Mouse (Mus musculus): ENCODE measurements around the gene Rpa1. TPM values are rescaled to one million over a fixed set of nuclear protein-coding genes. Genes with fewer than 3 reads are reported as not detected.
A peak's percentile ranks its signal among the peaks of the same experiment; 100 is the strongest.
"Not testable (repeated sequence)": the region's sequence is repeated elsewhere in the genome, so short reads cannot be mapped to it uniquely, and the experiment has no call there.

The Rpa1 gene
- polyA plus RNA-seq, 1 experiment from 2014 or later = 67.0 TPM

GRCm38 (mm10) chr11:75318351-75319221, 29.5 kb downstream of the Rpa1 start:
- 50% methylated on average over 14 of the region's 14 CpGs for WGBS
- H3K4me3 ChIP-seq = no peak overlapping the region
- H3K36me3 ChIP-seq = peaks cover 14% of the 10 kb centered on the region; the same call in 1 of the 2 replicates
- H3K4me1 ChIP-seq = peaks cover 24% of the 10 kb centered on the region
- H3K9ac ChIP-seq (replicated peaks) = no peak overlapping the region
- no peak for ATAC-seq (replicated peaks)
- peak overlapping the region; percentile 42 for H3K27ac ChIP-seq (replicated peaks)
- H3K27me3 ChIP-seq = no peaks in the 10 kb centered on the region
- no peak overlapping the region for H3K4me2 ChIP-seq (replicated peaks)
- no peaks in the 10 kb centered on the region for H3K9me3 ChIP-seq

- no peak for ATAC-seq (replicated peaks)
- Histone ChIP-seq H3K27me3 (no peaks in the 10 kb centered on the region), H3K4me3 (no peak overlapping the region), H3K4me2 (replicated peaks) (no peak overlapping the region), H3K9me3 (no peaks in the 10 kb centered on the region), H3K4me1 (peaks cover 5% of the 10 kb centered on the region; the same call in 1 of the 2 replicates), H3K27ac (replicated peaks) (no peak overlapping the region), H3K36me3 (peaks cover 33% of the 10 kb centered on the region), H3K9ac (replicated peaks) (no peak overlapping the region)
- WGBS = 81% methylated on average over 8 of the region's 8 CpGs
These were observed 34.3 kb downstream of the Rpa1 start for GRCm38 (mm10) chr11:75313834-75314233.

DNA sequence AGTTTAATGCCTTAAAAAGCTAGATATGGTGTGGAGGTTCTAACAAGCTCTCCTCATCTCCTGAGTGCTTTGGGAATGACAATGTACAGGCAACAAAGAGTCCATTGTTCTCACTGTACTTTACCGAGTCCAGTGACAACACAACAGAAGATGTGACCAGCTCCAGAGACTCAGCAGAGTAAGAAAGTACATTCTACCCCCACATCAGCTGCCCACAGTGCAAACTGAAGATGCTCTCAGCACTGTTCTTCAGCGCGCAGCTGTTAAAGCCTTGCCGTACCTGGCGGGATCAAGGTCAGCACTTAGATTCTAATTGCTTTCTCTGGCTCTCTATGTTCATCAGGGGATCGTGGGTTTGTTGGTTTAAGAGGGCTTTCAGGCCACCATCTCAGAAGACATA, 36.4 kb downstream of the Rpa1 start:
- WGBS = 79% methylated on average over 6 of the region's 6 CpGs
- Histone ChIP-seq H3K27ac (replicated peaks) (no peak overlapping the region), H3K27me3 (no peaks in the 10 kb centered on the region), H3K9ac (replicated peaks) (no peak overlapping the region), H3K4me1 (0 out of 2 replicates have a peak, but pooled peaks cover 2% of the 10 kb centered on the region), H3K4me2 (replicated peaks) (no peak overlapping the region), H3K4me3 (no peak overlapping the region), H3K36me3 (peaks cover 40% of the 10 kb centered on the region), H3K9me3 (no peaks in the 10 kb centered on the region)
- no peak for ATAC-seq (replicated peaks)

DNA sequence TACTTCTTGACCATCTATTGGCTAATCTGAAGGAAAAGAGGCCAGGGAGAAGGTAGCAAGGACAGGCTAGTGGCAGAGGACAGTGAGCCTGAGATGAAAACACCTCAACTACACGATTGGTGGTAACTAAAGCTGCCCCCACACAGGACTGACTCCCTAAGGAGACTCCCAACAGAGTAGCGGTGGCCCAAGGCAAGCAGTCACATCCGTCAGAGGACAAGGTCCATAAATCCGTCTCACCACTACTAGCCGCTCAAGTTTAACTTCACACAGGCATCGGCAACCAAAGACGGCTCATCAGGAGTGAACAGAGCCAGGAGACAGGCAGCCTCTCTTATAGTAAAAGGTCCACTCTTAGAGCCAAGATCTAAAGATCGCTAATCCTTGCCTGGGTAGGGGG, 37.3 kb downstream of the Rpa1 start:
- WGBS = 88% methylated on average over 8 of the region's 8 CpGs
- Histone ChIP-seq H3K4me3 (no peak overlapping the region), H3K36me3 (peaks cover 43% of the 10 kb centered on the region)

DNA sequence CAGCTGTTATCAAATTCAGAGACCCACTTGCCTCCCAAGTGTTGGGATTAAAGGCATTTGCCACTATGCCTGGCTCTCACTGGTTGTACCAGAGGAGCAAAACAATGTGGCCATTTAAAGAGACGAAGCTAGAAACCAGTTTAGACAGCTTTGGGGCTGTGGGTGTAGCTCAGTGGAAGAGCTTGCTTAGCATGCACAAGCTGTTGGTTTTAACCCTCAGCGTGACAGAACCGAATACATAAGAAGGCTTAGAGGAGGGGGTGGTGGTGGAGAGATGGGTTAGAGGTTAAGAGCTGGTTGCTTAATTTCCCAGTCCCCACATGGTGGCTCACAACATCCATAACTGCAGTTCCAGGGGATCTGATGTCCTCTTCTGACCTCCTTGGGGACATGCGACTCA, 39.5 kb downstream of the Rpa1 start:
- 87% methylated on average over 4 of the region's 4 CpGs for WGBS
- no peak for ATAC-seq (replicated peaks)

More for the DNA sequence above, 37.3 kb downstream of the Rpa1 start:
- no peak overlapping the region for H3K9ac ChIP-seq (replicated peaks)
- H3K9me3 ChIP-seq = no peaks in the 10 kb centered on the region
- H3K27ac ChIP-seq (replicated peaks) = no peak overlapping the region
- ATAC-seq (replicated peaks) = no peak
- H3K4me2 ChIP-seq (replicated peaks) = no peak overlapping the region
- H3K4me1 ChIP-seq = 0 out of 2 replicates have a peak, but pooled peaks cover 2% of the 10 kb centered on the region
- no peaks in the 10 kb centered on the region for H3K27me3 ChIP-seq

DNA sequence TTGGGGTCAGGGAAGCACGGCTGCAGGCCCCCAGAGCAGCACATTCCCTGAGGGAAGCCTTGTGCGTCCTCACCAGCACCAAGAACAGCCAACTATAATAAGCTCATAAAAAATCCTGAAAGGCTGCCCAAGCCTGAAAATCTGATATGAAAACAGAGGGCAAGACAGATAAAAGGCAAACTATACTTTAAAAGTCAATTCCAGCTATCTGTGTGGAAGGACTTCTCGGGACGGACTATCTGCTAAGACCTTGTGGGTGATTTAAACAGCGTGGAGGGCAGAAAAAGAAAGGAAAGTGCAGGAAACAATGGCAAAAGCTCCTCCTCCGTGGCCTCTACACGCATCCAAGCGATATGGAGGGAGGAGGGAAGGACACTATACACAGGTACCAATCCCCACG, 43.3 kb downstream of the Rpa1 start:
- Histone ChIP-seq H3K4me3 (no peak overlapping the region), H3K27ac (replicated peaks) (no peak overlapping the region), H3K9me3 (no peaks in the 10 kb centered on the region), H3K9ac (replicated peaks) (no peak overlapping the region), H3K4me2 (replicated peaks) (no peak overlapping the region), H3K36me3 (peaks cover 45% of the 10 kb centered on the region), H3K27me3 (no peaks in the 10 kb centered on the region), H3K4me1 (no peaks in the 10 kb centered on the region)
- ATAC-seq (replicated peaks) = no peak
- WGBS = 87% methylated on average over 9 of the region's 9 CpGs

More for the DNA sequence above, 39.5 kb downstream of the Rpa1 start:
- H3K27me3 ChIP-seq = no peaks in the 10 kb centered on the region
- no peaks in the 10 kb centered on the region for H3K4me1 ChIP-seq
- H3K4me3 ChIP-seq = no peak overlapping the region
- no peak overlapping the region for H3K4me2 ChIP-seq (replicated peaks)
- no peak overlapping the region for H3K27ac ChIP-seq (replicated peaks)
- H3K36me3 ChIP-seq = peaks cover 43% of the 10 kb centered on the region
- no peak overlapping the region for H3K9ac ChIP-seq (replicated peaks)
- no peaks in the 10 kb centered on the region for H3K9me3 ChIP-seq

DNA sequence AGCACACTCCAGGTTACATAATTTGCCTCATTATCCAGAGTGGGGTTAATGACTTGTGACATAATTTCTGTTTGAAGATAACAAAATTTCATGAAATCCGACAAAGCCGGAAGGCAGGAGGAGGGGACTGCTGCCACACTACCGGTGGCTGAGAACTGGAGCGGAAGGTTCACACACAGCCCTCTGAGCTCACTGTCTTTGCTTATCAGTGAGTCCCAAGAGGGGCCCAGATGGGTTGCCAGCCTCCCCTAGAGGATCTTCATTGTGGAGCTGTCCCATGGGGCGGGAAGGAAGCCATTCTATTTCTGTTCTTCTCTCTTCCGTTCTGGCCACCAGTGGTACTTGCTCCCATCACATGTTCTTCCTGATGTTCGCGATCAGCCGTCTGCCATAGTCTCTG, 47.2 kb downstream of the Rpa1 start:
- Histone ChIP-seq H3K4me2 (replicated peaks) (no peak overlapping the region), H3K9ac (replicated peaks) (no peak overlapping the region), H3K4me3 (no peak overlapping the region), H3K27ac (replicated peaks) (no peak overlapping the region), H3K36me3 (peaks cover 28% of the 10 kb centered on the region; the same call in 1 of the 2 replicates), H3K4me1 (no peaks in the 10 kb centered on the region), H3K27me3 (no peaks in the 10 kb centered on the region), H3K9me3 (no peaks in the 10 kb centered on the region)
- WGBS = 82% methylated on average over 9 of the region's 9 CpGs
- no peak for ATAC-seq (replicated peaks)

DNA sequence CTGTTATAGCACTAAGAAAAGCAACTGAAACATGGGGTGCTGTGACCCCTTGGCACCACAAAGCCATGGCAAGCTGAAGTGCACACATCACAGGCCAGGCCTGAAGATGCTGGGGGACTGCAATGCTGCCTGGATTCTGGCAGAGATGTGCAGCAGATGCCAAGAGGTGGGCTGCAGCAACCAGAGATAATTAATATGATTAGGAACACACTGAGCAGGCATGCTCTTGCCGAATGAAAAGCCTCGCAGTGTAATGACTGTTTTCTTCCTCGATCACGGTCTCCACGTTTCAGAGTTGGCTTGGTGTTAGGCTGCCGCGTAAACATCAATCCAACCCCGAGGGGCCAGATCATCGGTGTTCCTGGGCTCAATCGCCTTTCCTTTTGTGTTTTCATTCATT, 48.3 kb downstream of the Rpa1 start:
- H3K4me2 ChIP-seq (replicated peaks) = no peak overlapping the region

DNA sequence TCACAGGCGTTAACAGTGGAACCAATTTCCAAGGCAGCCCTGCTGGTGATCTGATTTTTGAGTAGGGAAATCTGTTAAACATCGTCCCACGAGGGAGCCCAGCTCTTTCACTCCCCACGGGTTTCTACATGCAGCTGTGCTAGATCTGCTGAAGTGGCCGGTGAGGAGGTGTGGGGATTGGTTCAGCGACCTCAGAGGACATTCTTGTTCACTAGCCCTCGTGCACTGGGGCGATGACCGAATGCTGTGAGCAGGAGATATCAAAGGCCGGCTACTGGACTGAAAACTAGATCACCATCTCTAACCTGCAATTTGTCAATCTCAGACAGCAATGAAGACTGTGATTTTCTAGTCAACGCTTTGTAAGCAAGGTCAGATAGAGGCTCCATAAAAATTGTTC, 49.6 kb downstream of the Rpa1 start:
- H3K4me1 ChIP-seq = peaks cover 15% of the 10 kb centered on the region
- H3K9ac ChIP-seq (replicated peaks) = no peak overlapping the region
- 65% methylated on average over 11 of the region's 11 CpGs for WGBS
- no peak overlapping the region for H3K4me3 ChIP-seq
- H3K27ac ChIP-seq (replicated peaks) = no peak overlapping the region
- H3K9me3 ChIP-seq = no peaks in the 10 kb centered on the region
- H3K36me3 ChIP-seq = peaks cover 18% of the 10 kb centered on the region; the same call in 1 of the 2 replicates
- H3K27me3 ChIP-seq = no peaks in the 10 kb centered on the region
- H3K4me2 ChIP-seq (replicated peaks) = no peak overlapping the region
- ATAC-seq (replicated peaks) = no peak

More for the DNA sequence above, 48.3 kb downstream of the Rpa1 start:
- H3K4me3 ChIP-seq = no peak overlapping the region
- 40% methylated on average over 10 of the region's 10 CpGs for WGBS
- ATAC-seq (replicated peaks) = no peak
- peak overlapping the region; percentile 46 for H3K27ac ChIP-seq (replicated peaks)
- no peaks in the 10 kb centered on the region for H3K9me3 ChIP-seq
- peaks cover 20% of the 10 kb centered on the region; the same call in 1 of the 2 replicates for H3K36me3 ChIP-seq
- no peaks in the 10 kb centered on the region for H3K27me3 ChIP-seq
- peaks cover 2% of the 10 kb centered on the region; the same call in 1 of the 2 replicates for H3K4me1 ChIP-seq
- H3K9ac ChIP-seq (replicated peaks) = no peak overlapping the region

- Histone ChIP-seq H3K36me3 (peaks cover 16% of the 10 kb centered on the region; the same call in 1 of the 2 replicates), H3K4me3 (no peak overlapping the region), H3K4me2 (replicated peaks) (no peak overlapping the region), H3K9ac (replicated peaks) (no peak overlapping the region), H3K27me3 (no peaks in the 10 kb centered on the region), H3K9me3 (no peaks in the 10 kb centered on the region), H3K4me1 (peaks cover 21% of the 10 kb centered on the region), H3K27ac (replicated peaks) (no peak overlapping the region)
- ATAC-seq (replicated peaks) = no peak
- 80% methylated on average over 9 of the region's 9 CpGs for WGBS
These were observed 50.5 kb downstream of the Rpa1 start for GRCm38 (mm10) chr11:75297631-75298030.

GRCm38 (mm10) chr11:75296406-75297005, 51.6 kb downstream of the Rpa1 start:
- no peak overlapping the region for H3K4me3 ChIP-seq
- no peaks in the 10 kb centered on the region for H3K9me3 ChIP-seq
- H3K27ac ChIP-seq (replicated peaks) = no peak overlapping the region
- no peak overlapping the region for H3K9ac ChIP-seq (replicated peaks)
- H3K27me3 ChIP-seq = peaks cover 5% of the 10 kb centered on the region; the same call in 1 of the 2 replicates
- H3K4me2 ChIP-seq (replicated peaks) = no peak overlapping the region
- ATAC-seq (replicated peaks) = no peak
- H3K4me1 ChIP-seq = peaks cover 32% of the 10 kb centered on the region
- H3K36me3 ChIP-seq = peaks cover 8% of the 10 kb centered on the region; the same call in 1 of the 2 replicates
- 88% methylated on average over 9 of the region's 9 CpGs for WGBS

GRCm38 (mm10) chr11:75295534-75295933, 52.6 kb downstream of the Rpa1 start:
- H3K27ac ChIP-seq (replicated peaks); ATAC-seq (replicated peaks); H3K9me3 ChIP-seq; H3K4me3 ChIP-seq; H3K4me2 ChIP-seq (replicated peaks); H3K36me3 ChIP-seq; H3K27me3 ChIP-seq; H3K9ac ChIP-seq (replicated peaks): not testable (repeated sequence)
- H3K4me1 ChIP-seq = peaks cover 41% of the 10 kb centered on the region
- WGBS = 86% methylated on average over 5 of the region's 5 CpGs

All from forebrain, embryonic 15.5 days (tissue).